Mouse (Mus musculus) kidney, postnatal 0 days (tissue): ENCODE results near the gene Otud3. TPM values are rescaled to one million over a fixed set of nuclear protein-coding genes. Genes with fewer than 3 reads are reported as not detected.

Experiments
- ATAC-seq: fragments of 200-750 bp; cut with Nextera tagmentation; replicated peaks from 2 replicates; pipeline ENCODE4 v1.8.0; 2017; ENCODE audit warnings: low read depth, moderate number of reproducible peaks, moderate TSS enrichment, moderate library complexity; ENCODE audit not compliant: low FRiP score
- DNase-seq: peaks from one replicate; pipeline ENCODE4 v3.0.0-alpha.2; 2016; ENCODE audit warnings: low spot score
- H3K27ac ChIP-seq: fragments of 300-500 bp; sonication (generic); 2 replicates; pipeline ENCODE4 v1.5.1; 2014; ENCODE audit warnings: mild to moderate bottlenecking
- H3K27me3 ChIP-seq: fragments of 300-500 bp; sonication (generic); 2 replicates; pipeline ENCODE4 v1.6.1; 2014; ENCODE audit warnings: low read length, mixed read lengths; ENCODE audit not compliant: insufficient read depth
- H3K36me3 ChIP-seq: fragments of 300-500 bp; sonication (generic); 2 replicates; pipeline ENCODE4 v1.6.1; 2014; ENCODE audit warnings: low read length, mixed read lengths; ENCODE audit not compliant: insufficient read depth
- H3K4me1 ChIP-seq: fragments of 300-500 bp; sonication (generic); replicated peaks from 2 replicates; pipeline ENCODE4 v1.6.1; 2014; ENCODE audit warnings: antibody characterized with exemption, low read length, mixed read lengths; ENCODE audit not compliant: insufficient read depth
- H3K4me2 ChIP-seq: fragments of 300-500 bp; sonication (generic); 2 replicates; pipeline ENCODE4 v1.6.1; 2014; ENCODE audit warnings: mild to moderate bottlenecking, low read length, moderate library complexity, mixed read lengths
- H3K4me3 ChIP-seq: fragments of 300-500 bp; sonication (generic); replicated peaks from 2 replicates; pipeline ENCODE4 v1.5.1; 2014; ENCODE audit warnings: low read depth, low read length
- H3K9ac ChIP-seq: fragments of 300-500 bp; sonication (generic); 2 replicates; pipeline ENCODE4 v1.6.1; 2014; ENCODE audit warnings: low read depth, low read length
- H3K9me3 ChIP-seq: fragments of 300-500 bp; sonication (generic); replicated peaks from 2 replicates; pipeline ENCODE4 v1.6.1; 2016; ENCODE audit warnings: low read length, inconsistent platforms, mixed read lengths
- CTCF ChIP-seq: IDR thresholded peaks from 2 replicates; pipeline ENCODE4 v1.5.1; 2016; ENCODE audit warnings: antibody characterized with exemption, low read depth, mild to moderate bottlenecking, moderate library complexity
- WGBS: fragments of 180-500 bp; shearing (Covaris S2); extraction: QIAGEN DNeasy Blood & Tissue Kit; methylation state at CpG from one replicate; pipeline ENCODE4 v1.1.7; 2014; 5-methylcytosine and 5-hydroxymethylcytosine counted together
- polyA plus RNA-seq: library from polyadenylated mRNA; unstranded; fragments of >200 nt; fragmentation: Nextera tagmentation; extraction: Ambion mirVana; gene quantifications from 2 replicates; pipeline ENCODE4 v1.2.1, GENCODE M21; 2015

Gene Otud3
- polyA plus RNA-seq, 1 experiment from 2014 or later, result 3.5 TPM

- WGBS, result 55% methylated on average over 2 of the region's 2 CpGs
- H3K4me2 ChIP-seq, result no peak overlapping the region
- no peaks in the 10 kb centered on the region for H3K27me3 ChIP-seq
- no peaks in the 10 kb centered on the region for H3K36me3 ChIP-seq
- H3K4me3 ChIP-seq, result no peak overlapping the region
- no peak overlapping the region for H3K9ac ChIP-seq
- no peak for TF ChIP-seq CTCF
- DNase-seq (no peak), ATAC-seq (no peak)
- H3K27ac ChIP-seq, result no peak overlapping the region
- H3K4me1 ChIP-seq, result no peaks in the 10 kb centered on the region; the same call in 1 of the 2 replicates
- no peaks in the 10 kb centered on the region for H3K9me3 ChIP-seq
Measured at GRCm38 (mm10) chr4:138925561-138925960, 11.8 kb upstream of the Otud3 start.

GRCm38 (mm10) chr4:138922131-138922459 is 8.3 kb upstream of the Otud3 start:
- 1% methylated on average over 11 of the region's 11 CpGs for WGBS
- H3K27me3 ChIP-seq, result no peaks in the 10 kb centered on the region
- no peaks in the 10 kb centered on the region for H3K36me3 ChIP-seq
- no peaks in the 10 kb centered on the region for H3K9me3 ChIP-seq
- DNase-seq (peak; percentile 95), ATAC-seq (peak; percentile 61; the same call in 1 of the 2 replicates)
- TF ChIP-seq CTCF, result peak; percentile 99
- H3K4me1 ChIP-seq, result no peaks in the 10 kb centered on the region; the same call in 1 of the 2 replicates
- H3K4me2 ChIP-seq, result peak overlapping the region; percentile 32
- H3K27ac ChIP-seq, result no peak overlapping the region
- H3K9ac ChIP-seq, result no peak overlapping the region
- H3K4me3 ChIP-seq, result no peak overlapping the region

- H3K4me3 ChIP-seq, result no peak overlapping the region
- H3K27ac ChIP-seq, result no peak overlapping the region
- H3K4me2 ChIP-seq, result peak overlapping the region; percentile 32
- no peak for TF ChIP-seq CTCF
- no peaks in the 10 kb centered on the region for H3K36me3 ChIP-seq
- H3K4me1 ChIP-seq, result no peaks in the 10 kb centered on the region; the same call in 1 of the 2 replicates
- no peak overlapping the region for H3K9ac ChIP-seq
- DNase-seq (no peak), ATAC-seq (peak; percentile 19)
- H3K27me3 ChIP-seq, result no peaks in the 10 kb centered on the region
- WGBS, result 41% methylated on average over 20 of the region's 20 CpGs
- H3K9me3 ChIP-seq, result no peaks in the 10 kb centered on the region
Measured at GRCm38 (mm10) chr4:138921254-138922130, 7.7 kb upstream of the Otud3 start.

- H3K36me3 ChIP-seq, result no peaks in the 10 kb centered on the region
- no peak overlapping the region for H3K27ac ChIP-seq
- H3K9ac ChIP-seq, result no peak overlapping the region
- H3K9me3 ChIP-seq, result no peaks in the 10 kb centered on the region
- DNase-seq (no peak), ATAC-seq (no peak)
- H3K4me1 ChIP-seq, result peaks cover 7% of the 10 kb centered on the region
- 82% methylated on average over 9 of the region's 9 CpGs for WGBS
- no peaks in the 10 kb centered on the region for H3K27me3 ChIP-seq
- peak; percentile 29 for TF ChIP-seq CTCF
- H3K4me2 ChIP-seq, result no peak overlapping the region
- no peak overlapping the region for H3K4me3 ChIP-seq
Measured at GRCm38 (mm10) chr4:138917282-138917681, 3.5 kb upstream of the Otud3 start.

- Histone ChIP-seq H3K27ac (peak overlapping the region; percentile 75), H3K36me3 (0 out of 2 replicates have a peak, but pooled peaks cover 6% of the 10 kb centered on the region), H3K4me3 (peak overlapping the region; percentile 79), H3K4me1 (peaks cover 7% of the 10 kb centered on the region), H3K9ac (peak overlapping the region; percentile 80), H3K9me3 (no peaks in the 10 kb centered on the region), H3K4me2 (peak overlapping the region; percentile 98), H3K27me3 (no peaks in the 10 kb centered on the region)
- TF ChIP-seq CTCF, result no peak
- DNase-seq (peak; percentile 49), ATAC-seq (peak; percentile 63)
- WGBS, result under 1% methylated on average over 47 of the region's 52 CpGs
Measured at GRCm38 (mm10) chr4:138913141-138913787, 481 bp downstream of the Otud3 start.

GRCm38 (mm10) chr4:138905624-138906337 is 8.0 kb downstream of the Otud3 start:
- WGBS, result 94% methylated on average over 18 of the region's 18 CpGs
- no peak for TF ChIP-seq CTCF

More at GRCm38 (mm10) chr4:138905624-138906337, 8.0 kb downstream of the Otud3 start:
- no peak for ATAC-seq
- H3K4me2 ChIP-seq, result no peak overlapping the region
- H3K4me1 ChIP-seq, result no peaks in the 10 kb centered on the region
- no peaks in the 10 kb centered on the region for H3K27me3 ChIP-seq
- H3K9ac ChIP-seq, result no peak overlapping the region
- peaks cover 32% of the 10 kb centered on the region for H3K36me3 ChIP-seq
- no peak overlapping the region for H3K4me3 ChIP-seq
- no peaks in the 10 kb centered on the region for H3K9me3 ChIP-seq
- H3K27ac ChIP-seq, result no peak overlapping the region
- DNase-seq, result no peak
